Mouse (Mus musculus) frontal cortex, postnatal 25 days (tissue): ENCODE measurements around the gene Ngdn.
A peak's percentile ranks its signal among the peaks of the same experiment; 100 is the strongest.
"Not testable (repeated sequence)": the region's sequence is repeated elsewhere in the genome, so short reads cannot be mapped to it uniquely, and the experiment has no call there.

Source experiments
- DNase-seq, 2 experiments: peaks; one replicate each; pipeline ENCODE4 v3.0.0; 2022; ENCODE audit warnings: low spot score in 2 of 2

Ngdn gene

DNA sequence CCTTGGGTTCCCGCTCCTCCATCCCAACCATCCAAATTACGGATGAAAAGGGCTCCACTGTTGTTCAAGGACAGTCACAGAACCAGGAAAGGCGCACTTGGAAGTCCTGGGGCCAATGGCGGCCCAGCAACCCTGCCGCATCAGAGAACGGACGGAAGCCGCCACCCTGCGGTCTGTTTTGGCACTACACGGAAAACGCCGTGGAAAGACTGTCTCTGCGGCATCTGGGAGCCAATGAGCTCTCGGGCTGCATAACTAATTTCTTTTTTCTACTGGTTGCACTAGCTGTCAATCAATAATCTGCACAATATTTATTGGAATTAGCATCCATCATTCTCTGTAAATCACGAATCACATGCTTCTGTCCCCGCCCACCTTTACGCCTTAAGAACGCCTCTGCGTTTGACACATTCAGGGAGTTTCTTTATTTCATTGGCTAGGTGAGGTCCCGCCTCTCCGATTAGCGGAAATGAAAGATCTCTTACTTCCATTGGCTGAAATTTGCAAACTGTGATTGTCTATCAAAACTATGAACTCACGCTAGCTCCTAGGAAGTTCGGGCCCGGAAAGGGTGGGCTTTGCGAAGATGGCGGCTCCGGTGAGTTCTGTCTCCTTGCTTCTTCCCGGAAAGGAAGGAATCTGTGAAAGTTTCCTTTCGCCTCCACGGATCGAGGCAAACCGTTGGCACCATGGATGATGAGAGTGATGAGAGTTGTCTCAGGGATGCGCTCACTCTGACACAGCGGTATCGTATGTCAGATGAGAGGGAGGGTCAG lies at the start of gene Ngdn:
TSS of gene Ngdn (plus strand) at position 464 of the 776 bp plus-strand sequence.
- peak; percentile 100 for DNase-seq

- no peak for DNase-seq
Observed at GRCm38 (mm10) chr14:54965631-54966030, 49.6 kb upstream of the Ngdn start.

DNA sequence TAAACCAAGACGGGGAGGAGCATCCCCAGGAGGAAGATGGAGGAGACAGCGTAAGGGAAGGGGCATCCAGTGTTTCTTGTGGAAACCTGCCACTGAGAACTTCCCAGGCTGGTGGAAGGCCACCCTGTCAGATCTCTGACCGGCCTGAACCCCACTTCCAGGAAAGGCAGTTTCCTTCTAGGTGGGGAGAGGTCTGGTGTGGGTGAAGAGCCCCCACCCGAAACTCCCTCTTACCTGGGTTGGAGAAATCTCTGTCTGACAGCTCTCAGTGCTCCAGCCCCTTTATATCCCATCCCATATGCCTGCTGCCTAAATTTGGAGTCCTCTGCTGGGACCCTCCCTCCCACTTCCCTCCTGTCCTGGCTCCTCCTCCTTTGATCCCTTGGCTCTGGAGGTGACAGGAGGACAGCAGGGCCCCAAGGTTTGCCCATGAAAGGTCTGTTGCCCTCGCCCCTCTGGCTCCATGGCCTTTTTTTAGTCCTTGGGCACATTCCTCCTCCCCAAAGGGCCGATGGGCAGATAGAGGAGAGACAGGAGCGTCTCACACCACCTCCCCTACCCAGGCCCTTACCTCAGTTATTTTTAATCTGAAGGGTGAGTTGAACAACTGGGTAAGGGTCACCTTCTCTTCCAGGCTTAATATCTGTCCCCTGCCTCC lies 48.8 kb upstream of the Ngdn start, which contains the start of gene Myh6:
TSS of gene Myh6 (minus strand) at position 608 of the 658 bp plus-strand sequence.
- no peak for DNase-seq

DNA sequence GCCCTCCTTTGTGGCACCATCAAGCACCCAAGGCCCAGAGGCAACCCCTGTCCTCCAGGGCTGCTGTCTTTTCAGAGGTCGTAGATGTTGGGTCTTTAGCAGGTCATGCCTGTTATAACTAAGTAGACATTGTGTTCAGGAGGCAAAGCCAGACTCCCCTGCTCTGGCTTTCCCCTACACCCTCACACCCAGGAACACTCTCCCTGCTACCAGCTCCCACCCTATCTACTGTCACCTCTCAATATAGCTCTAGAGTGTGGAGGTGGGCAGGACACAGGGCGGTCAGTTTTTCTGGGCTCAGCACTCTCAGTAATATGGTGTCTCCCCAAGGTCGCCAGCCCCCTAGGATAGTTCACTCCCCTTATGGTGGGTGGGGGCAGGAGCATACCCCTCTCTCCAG lies 47.4 kb upstream of the Ngdn start:
- no peak for DNase-seq

- no peak for DNase-seq
Observed at GRCm38 (mm10) chr14:54968344-54968743, 46.9 kb upstream of the Ngdn start.

DNA sequence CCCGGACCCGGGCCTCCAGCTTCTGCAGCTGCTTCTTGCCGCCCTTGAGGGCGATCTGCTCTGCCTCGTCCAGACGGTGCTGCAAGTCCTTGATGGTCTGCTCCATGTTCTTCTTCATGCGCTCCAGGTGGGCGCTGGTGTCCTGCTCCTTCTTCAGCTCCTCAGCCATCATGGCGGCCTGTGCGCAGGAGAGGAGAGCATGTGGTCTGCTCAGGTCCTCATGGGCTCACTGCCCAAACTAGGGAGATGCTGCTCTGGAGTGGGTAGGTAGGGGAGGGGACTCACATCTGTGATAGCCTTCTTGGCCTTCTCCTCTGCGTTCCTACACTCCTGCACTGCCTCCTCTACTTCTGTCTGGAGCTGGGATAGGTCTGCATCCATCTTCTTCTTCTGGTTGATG lies 42.5 kb upstream of the Ngdn start:
- not testable (repeated sequence) for DNase-seq

DNA sequence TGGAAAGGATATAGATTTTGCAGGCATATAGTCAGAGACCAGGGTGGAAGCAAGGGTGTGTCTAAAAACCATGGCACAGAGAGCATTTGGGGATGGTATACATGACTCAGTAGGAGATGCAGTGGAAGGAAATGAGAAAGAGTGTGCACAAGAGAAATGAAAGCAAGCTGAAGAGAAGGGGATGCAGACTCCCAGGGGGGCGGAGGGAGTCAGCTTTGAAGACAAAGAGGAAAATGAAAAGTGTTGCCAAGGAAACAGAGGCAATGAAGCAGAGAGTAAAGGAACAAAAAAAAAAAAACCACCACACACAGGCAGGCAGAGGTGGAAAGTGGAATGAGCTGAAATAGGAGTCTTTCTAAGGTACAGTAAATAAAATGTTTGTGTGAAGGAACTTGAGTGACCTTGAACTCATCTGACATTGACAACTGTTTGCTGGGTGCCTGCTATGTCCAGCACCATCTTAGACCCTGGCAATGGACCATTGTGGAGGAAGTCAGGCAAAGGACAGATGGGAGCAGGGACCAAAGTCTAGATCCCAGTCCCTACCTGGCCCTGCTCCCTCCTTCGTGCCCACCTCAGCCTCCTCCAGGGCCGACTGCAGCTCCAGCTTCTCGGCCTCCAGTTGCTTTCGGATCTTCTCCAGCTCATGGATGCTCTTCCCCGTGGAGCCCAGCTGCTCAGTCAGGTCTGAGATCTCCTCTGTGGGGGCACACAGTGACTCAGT lies 41.0 kb upstream of the Ngdn start:
- DNase-seq = no peak

- DNase-seq = no peak
Observed at GRCm38 (mm10) chr14:54976633-54977032, 38.6 kb upstream of the Ngdn start, which contains the start of gene Gm17428. Gm17428 (plus strand) TSS chr14:54976933.

GRCm38 (mm10) chr14:54978664-54979063 lies 36.6 kb upstream of the Ngdn start:
- DNase-seq = no peak

- DNase-seq = no peak
Observed at GRCm38 (mm10) chr14:54981934-54982333, 33.3 kb upstream of the Ngdn start.

GRCm38 (mm10) chr14:54988350-54988874 lies 26.8 kb upstream of the Ngdn start:
- DNase-seq = not testable (repeated sequence)

DNA sequence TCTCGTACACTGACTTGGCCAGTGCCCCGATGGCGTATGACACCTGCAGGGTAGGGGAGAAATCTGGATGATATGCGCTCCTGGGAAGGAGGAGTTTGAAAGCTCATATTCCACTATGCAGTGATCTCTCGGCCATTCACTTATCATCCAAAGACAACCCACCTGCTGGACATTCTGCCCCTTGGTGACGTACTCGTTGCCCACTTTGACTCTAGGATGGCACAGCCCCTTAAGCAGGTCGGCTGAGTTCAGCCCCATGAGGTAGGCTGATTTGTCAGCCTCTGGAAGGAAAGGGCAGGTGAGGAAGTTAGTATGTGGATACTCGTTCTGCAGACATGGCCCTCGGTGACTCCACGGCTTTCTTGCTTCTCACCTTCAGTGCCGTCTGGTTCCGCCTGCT lies 26.4 kb upstream of the Ngdn start:
- no peak for DNase-seq

GRCm38 (mm10) chr14:54989886-54990441 lies 25.3 kb upstream of the Ngdn start:
- DNase-seq = no peak

- no peak for DNase-seq
Observed at GRCm38 (mm10) chr14:54992196-54992595, 23.1 kb upstream of the Ngdn start.

- no peak for DNase-seq
Observed at GRCm38 (mm10) chr14:54993636-54994035, 21.6 kb upstream of the Ngdn start.

DNA sequence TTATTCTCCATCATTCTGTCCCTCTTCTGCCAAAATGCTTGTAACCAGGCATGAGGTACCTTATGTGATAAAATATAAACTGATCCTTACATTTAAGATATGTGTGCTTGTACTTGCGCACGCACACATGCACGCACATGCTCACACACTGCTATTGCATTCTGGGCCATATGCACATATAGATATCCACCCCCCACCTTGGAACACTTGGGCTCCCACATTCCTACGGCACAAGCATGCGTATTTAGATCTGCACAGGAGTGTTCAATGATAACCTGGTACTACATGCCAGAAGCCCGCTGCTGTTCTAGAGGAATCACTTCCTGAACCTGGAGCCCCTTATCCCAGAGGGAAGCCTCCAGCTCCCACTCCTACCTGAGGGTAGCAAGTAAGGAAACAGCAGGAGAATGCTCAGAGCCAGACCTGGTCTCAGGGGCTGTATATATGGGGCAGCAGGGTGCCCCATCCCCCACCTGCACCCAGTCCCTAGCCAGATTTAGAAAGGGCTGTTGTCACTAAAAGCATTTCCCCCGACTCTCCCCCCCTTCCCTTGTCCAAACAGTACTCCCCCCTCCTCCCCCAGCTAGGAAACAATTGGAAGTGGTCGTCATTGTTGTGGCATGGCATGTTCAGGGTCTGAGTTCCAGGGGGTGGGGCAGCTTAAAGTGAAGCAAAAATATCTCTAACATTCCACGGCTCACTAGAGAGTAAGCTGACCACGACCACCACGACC lies 21.0 kb upstream of the Ngdn start, which contains the start of gene Myh7:
TSS of gene Myh7 (minus strand) at position 491 of the 733 bp plus-strand sequence.
- DNase-seq = no peak

- no peak for DNase-seq
Observed at GRCm38 (mm10) chr14:54994869-54995186, 20.4 kb upstream of the Ngdn start.

GRCm38 (mm10) chr14:54995457-54996138 lies 19.7 kb upstream of the Ngdn start:
- DNase-seq = no peak

GRCm38 (mm10) chr14:54996793-54997192 lies 18.5 kb upstream of the Ngdn start:
- DNase-seq = no peak

- no peak for DNase-seq
Observed at GRCm38 (mm10) chr14:54997297-54997696, 18.0 kb upstream of the Ngdn start.

DNA sequence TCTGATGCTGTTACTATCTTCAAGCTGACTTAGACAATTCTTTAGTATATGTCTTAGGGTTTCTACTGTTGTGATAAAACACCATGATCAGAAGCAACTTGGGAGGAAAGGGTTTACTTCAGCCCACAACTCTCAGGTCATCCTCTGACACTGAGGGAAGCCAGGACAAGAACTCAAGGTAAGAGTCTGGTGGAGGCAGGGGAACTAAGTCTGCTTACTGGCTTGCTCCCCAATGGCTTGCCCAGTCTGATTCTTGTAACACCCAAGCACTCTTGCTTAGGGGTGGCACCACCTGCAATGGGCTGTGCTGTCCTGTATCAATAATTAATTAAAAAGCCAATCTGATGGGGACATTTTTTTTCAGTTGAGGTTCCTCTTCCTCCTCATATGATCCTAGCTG lies 16.6 kb upstream of the Ngdn start:
- no peak for DNase-seq
